Mouse (Mus musculus) limb, embryonic 11.5 days (tissue): ENCODE results near the gene Angptl2. TPM values are rescaled to one million over a fixed set of nuclear protein-coding genes. Genes with fewer than 3 reads are reported as not detected.
A peak's percentile ranks its signal among the peaks of the same experiment; 100 is the strongest.
"Not testable (repeated sequence)": the region's sequence is repeated elsewhere in the genome, so short reads cannot be mapped to it uniquely, and the experiment has no call there.

Experiments used
- ATAC-seq: fragments of 200-750 bp; cut with Nextera tagmentation; 2 replicates; pipeline ENCODE4 v1.8.0; 2017; ENCODE audit warnings: low read depth; ENCODE audit not compliant: insufficient number of reproducible peaks, low FRiP score, low TSS enrichment
- DNase-seq: peaks from one replicate; pipeline ENCODE4 v3.0.0-alpha.2; 2015; ENCODE audit warnings: low spot score
- H3K27ac ChIP-seq: fragments of 300-500 bp; sonication (generic); replicated peaks from 2 replicates; pipeline ENCODE4 v1.5.1; 2014; ENCODE audit warnings: low read depth, mild to moderate bottlenecking, low read length
- H3K27me3 ChIP-seq: fragments of 300-500 bp; sonication (generic); 2 replicates; pipeline ENCODE4 v1.6.1; 2014; ENCODE audit warnings: mild to moderate bottlenecking, low read length, mixed read lengths; ENCODE audit not compliant: control insufficient read depth, insufficient read depth
- H3K36me3 ChIP-seq: fragments of 300-500 bp; sonication (generic); 2 replicates; pipeline ENCODE4 v1.6.1; 2014; ENCODE audit warnings: mild to moderate bottlenecking, low read length, moderate library complexity, mixed read lengths; ENCODE audit not compliant: control insufficient read depth, insufficient read depth
- H3K4me1 ChIP-seq: fragments of 300-500 bp; sonication (generic); 2 replicates; pipeline ENCODE4 v1.6.1; 2014; ENCODE audit warnings: low read length, mixed read lengths; ENCODE audit not compliant: control insufficient read depth, insufficient read depth
- H3K4me2 ChIP-seq: fragments of 300-500 bp; sonication (generic); 2 replicates; pipeline ENCODE4 v1.6.1; 2014; ENCODE audit warnings: low read depth, mild to moderate bottlenecking, moderate library complexity; ENCODE audit not compliant: severe bottlenecking
- H3K4me3 ChIP-seq: fragments of 300-500 bp; sonication (generic); 2 replicates; pipeline ENCODE4 v1.5.1; 2014; ENCODE audit warnings: low read depth, low read length
- H3K9ac ChIP-seq: fragments of 300-500 bp; sonication (generic); 2 replicates; pipeline ENCODE4 v1.6.1; 2014; ENCODE audit warnings: mild to moderate bottlenecking, low read length
- H3K9me3 ChIP-seq: fragments of 300-500 bp; sonication (generic); 2 replicates; pipeline ENCODE4 v1.6.1; 2016; ENCODE audit warnings: low read length; ENCODE audit not compliant: control insufficient read depth
- WGBS: fragments of 180-500 bp; shearing (Covaris S2); extraction: QIAGEN DNeasy Blood & Tissue Kit; methylation state at CpG from one replicate; pipeline ENCODE4 v1.1.7; 2014; 5-methylcytosine and 5-hydroxymethylcytosine counted together
- polyA plus RNA-seq: library from polyadenylated mRNA; unstranded; fragments of >200 nt; fragmentation: Nextera tagmentation; extraction: Ambion mirVana; gene quantifications from 2 replicates; pipeline ENCODE4 v1.2.1, GENCODE M21; 2014

Gene Angptl2
- polyA plus RNA-seq, 1 experiment from 2014 or later = 48.8 TPM

DNA sequence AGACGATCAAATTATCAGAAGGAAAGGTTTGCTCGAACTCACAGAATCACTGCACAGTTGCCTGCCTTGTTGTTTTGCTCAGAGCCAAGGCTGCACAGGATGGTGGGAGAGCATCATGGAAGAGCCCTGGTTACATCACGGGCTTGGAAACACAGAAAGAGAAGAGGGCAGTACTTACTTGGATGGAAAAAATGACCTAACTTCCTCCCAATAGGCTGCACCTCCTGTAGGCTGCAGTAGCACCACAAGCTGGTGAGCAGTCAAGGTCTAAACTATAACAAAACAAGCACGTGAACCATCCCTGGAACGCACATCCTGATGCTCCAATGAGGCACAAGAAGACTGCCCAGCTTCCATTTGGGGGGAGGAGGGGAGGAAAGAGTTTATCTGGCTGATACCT is 7.7 kb upstream of the Angptl2 start:
- Histone ChIP-seq H3K9me3 (no peaks in the 10 kb centered on the region), H3K36me3 (no peaks in the 10 kb centered on the region), H3K4me3 (no peak overlapping the region), H3K4me2 (no peak overlapping the region), H3K27ac (no peak overlapping the region), H3K4me1 (peaks cover 19% of the 10 kb centered on the region), H3K27me3 (no peaks in the 10 kb centered on the region), H3K9ac (no peak overlapping the region)
- DNase-seq = no peak
- WGBS = 87% methylated on average over 5 of the region's 5 CpGs
- no peak for ATAC-seq

- H3K27me3 ChIP-seq = no peaks in the 10 kb centered on the region
- H3K9me3 ChIP-seq = no peaks in the 10 kb centered on the region
- ATAC-seq (no peak), DNase-seq (no peak)
- H3K36me3 ChIP-seq = no peaks in the 10 kb centered on the region
- no peak overlapping the region for H3K4me2 ChIP-seq
- H3K4me1 ChIP-seq = peaks cover 20% of the 10 kb centered on the region
- 80% methylated on average over 2 of the region's 2 CpGs for WGBS
- H3K27ac ChIP-seq = no peak overlapping the region
- H3K4me3 ChIP-seq = no peak overlapping the region
- H3K9ac ChIP-seq = no peak overlapping the region
Observed at GRCm38 (mm10) chr2:33210841-33211240, 5.0 kb upstream of the Angptl2 start.

DNA sequence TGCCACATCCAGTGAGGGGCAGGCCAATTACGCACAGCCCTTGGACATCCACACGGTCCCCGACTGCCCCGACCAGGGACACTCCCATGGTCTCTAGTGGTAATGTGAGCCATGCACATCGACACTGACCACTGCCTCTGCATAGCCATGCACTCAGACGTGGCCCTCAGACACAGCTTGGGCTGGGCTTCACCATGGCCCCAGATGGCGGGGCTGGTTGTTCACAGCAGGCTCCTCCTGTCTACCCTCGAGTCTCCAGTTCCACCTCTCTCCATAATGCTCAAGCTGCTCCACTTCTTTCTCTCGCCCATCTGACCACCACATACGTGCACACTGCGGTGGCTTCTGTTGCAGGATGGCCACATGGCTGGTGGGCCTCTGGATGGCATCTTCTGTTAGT is 4.6 kb upstream of the Angptl2 start:
- not testable (repeated sequence) for H3K4me3 ChIP-seq, DNase-seq, H3K27me3 ChIP-seq, ATAC-seq, H3K9me3 ChIP-seq, H3K9ac ChIP-seq, H3K27ac ChIP-seq, H3K4me2 ChIP-seq, H3K36me3 ChIP-seq
- peaks cover 18% of the 10 kb centered on the region for H3K4me1 ChIP-seq
- 79% methylated on average over 11 of the region's 11 CpGs for WGBS

- no peaks in the 10 kb centered on the region for H3K9me3 ChIP-seq
- peak overlapping the region; percentile 77; the same call in 1 of the 2 replicates for H3K4me3 ChIP-seq
- peak overlapping the region; percentile 90 for H3K4me2 ChIP-seq
- H3K27me3 ChIP-seq = no peaks in the 10 kb centered on the region
- DNase-seq = peak; percentile 48
- WGBS = 61% methylated on average over 5 of the region's 5 CpGs
- H3K36me3 ChIP-seq = no peaks in the 10 kb centered on the region
- peak overlapping the region; percentile 86 for H3K27ac ChIP-seq
- H3K9ac ChIP-seq = peak overlapping the region; percentile 1; the same call in 1 of the 2 replicates
- peaks cover 39% of the 10 kb centered on the region for H3K4me1 ChIP-seq
- peak; percentile 1; the same call in 1 of the 2 replicates for ATAC-seq
Observed at GRCm38 (mm10) chr2:33215177-33215699, 631 bp upstream of the Angptl2 start.

- 12% methylated on average over 18 of the region's 18 CpGs for WGBS
- 0 out of 2 replicates have a peak, but pooled peaks have one; percentile 8 for ATAC-seq
- H3K4me1 ChIP-seq = peaks cover 47% of the 10 kb centered on the region
Observed at GRCm38 (mm10) chr2:33216645-33217424, 966 bp downstream of the Angptl2 start.

DNA sequence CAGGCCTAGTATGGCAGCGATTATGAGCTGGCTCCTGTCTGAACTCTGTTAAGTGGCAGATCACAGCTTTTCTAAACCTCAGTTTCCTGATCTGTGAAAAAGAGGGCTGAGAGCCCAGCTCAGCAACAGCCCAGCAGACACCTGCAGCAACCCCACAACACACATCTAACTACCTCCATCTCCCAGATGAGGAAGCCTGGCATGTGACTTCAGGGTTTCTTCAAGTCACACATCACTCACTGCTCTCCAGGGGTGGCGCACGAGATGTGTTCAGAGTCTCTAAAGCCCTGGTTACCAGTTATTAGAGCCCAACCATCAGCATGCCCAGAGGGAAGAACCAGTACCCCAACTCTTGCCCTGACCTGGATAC is 1.5 kb downstream of the Angptl2 start:
- DNase-seq = no peak
- no peaks in the 10 kb centered on the region for H3K27me3 ChIP-seq
- peaks cover 3% of the 10 kb centered on the region; the same call in 1 of the 2 replicates for H3K36me3 ChIP-seq
- ATAC-seq = no peak
- no peaks in the 10 kb centered on the region for H3K9me3 ChIP-seq
- H3K4me2 ChIP-seq = peak overlapping the region; percentile 90
- H3K4me3 ChIP-seq = peak overlapping the region; percentile 77
- peaks cover 47% of the 10 kb centered on the region for H3K4me1 ChIP-seq
- peak overlapping the region; percentile 84; the same call in 1 of the 2 replicates for H3K9ac ChIP-seq
- 55% methylated on average over 3 of the region's 3 CpGs for WGBS
- H3K27ac ChIP-seq = no peak overlapping the region

More at GRCm38 (mm10) chr2:33216645-33217424, 966 bp downstream of the Angptl2 start:
- H3K27ac ChIP-seq = peak overlapping the region; percentile 86
- DNase-seq = peak; percentile 62
- H3K9ac ChIP-seq = peak overlapping the region; percentile 84
- H3K36me3 ChIP-seq = peaks cover 3% of the 10 kb centered on the region; the same call in 1 of the 2 replicates
- no peaks in the 10 kb centered on the region for H3K27me3 ChIP-seq
- H3K4me2 ChIP-seq = peak overlapping the region; percentile 90
- no peaks in the 10 kb centered on the region for H3K9me3 ChIP-seq
- H3K4me3 ChIP-seq = peak overlapping the region; percentile 77

DNA sequence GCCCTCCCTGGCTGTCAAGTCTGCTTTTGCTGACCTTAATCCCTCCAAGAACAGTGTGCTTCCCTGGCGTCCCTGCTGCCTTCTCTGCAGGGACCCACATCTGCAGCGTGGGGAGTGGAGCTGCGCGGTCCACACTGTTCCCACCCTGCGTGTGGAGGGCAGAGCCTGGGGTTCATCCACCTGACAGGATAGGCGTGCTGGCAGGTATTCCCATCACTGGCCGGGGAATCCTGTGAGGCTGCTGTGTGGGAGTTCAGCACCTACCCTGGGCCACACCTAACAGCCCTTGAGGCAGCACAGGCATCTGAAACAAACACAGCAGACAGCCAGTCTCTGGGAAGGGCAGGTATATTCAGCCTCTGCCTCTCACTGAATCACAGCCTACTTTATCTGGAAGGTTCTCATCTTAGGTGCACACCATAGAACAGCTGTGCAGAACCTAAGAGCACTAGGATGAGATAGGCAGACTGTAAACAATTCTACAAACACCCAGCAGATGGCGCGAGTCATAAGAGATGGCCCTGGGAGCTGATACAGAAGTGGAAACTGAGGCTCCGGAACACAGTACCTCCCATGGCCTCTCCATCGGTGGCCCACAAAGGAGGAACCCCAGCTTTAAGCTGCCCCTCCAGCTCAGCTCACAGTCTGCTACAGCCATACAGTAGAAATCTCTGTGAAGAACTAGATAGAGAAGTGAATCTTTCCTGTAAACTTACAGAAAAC is 3.2 kb downstream of the Angptl2 start:
- H3K9ac ChIP-seq = peak overlapping the region; percentile 30; the same call in 1 of the 2 replicates
- no peaks in the 10 kb centered on the region for H3K9me3 ChIP-seq
- no peak overlapping the region for H3K4me2 ChIP-seq
- no peak overlapping the region for H3K4me3 ChIP-seq
- 71% methylated on average over 11 of the region's 11 CpGs for WGBS
- DNase-seq (peak; percentile 53), ATAC-seq (no peak)
- H3K4me1 ChIP-seq = peaks cover 47% of the 10 kb centered on the region
- no peak overlapping the region; the same call in 1 of the 2 replicates for H3K27ac ChIP-seq
- no peaks in the 10 kb centered on the region for H3K27me3 ChIP-seq
- peaks cover 3% of the 10 kb centered on the region; the same call in 1 of the 2 replicates for H3K36me3 ChIP-seq

DNA sequence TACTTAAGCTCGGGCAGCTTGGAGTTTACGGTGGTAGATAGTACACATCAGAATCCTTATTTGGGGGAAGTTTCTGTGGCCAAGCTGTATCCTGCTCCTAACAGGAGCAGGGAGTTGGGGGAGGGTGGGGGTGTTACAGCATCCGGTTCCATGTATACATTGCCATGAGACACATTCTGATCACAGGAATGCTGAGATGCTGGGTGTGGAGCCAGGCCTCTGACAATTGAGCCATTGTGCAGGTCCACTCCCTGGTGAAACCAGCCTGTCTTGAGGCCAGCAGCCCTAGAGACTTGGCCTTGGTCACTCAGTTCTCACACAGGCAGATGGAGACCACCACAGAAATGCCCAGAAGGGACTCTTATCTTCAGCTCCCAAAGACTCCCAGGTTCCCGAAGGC is 3.8 kb downstream of the Angptl2 start:
- H3K27me3 ChIP-seq = no peaks in the 10 kb centered on the region
- no peaks in the 10 kb centered on the region for H3K9me3 ChIP-seq
- ATAC-seq (no peak), DNase-seq (no peak)
- 78% methylated on average over 4 of the region's 4 CpGs for WGBS
- H3K4me2 ChIP-seq = no peak overlapping the region
- no peak overlapping the region for H3K9ac ChIP-seq
- peaks cover 47% of the 10 kb centered on the region for H3K4me1 ChIP-seq
- H3K4me3 ChIP-seq = no peak overlapping the region
- H3K36me3 ChIP-seq = peaks cover 3% of the 10 kb centered on the region; the same call in 1 of the 2 replicates
- no peak overlapping the region for H3K27ac ChIP-seq
